Mouse (Mus musculus): ENCODE measurements at regions not wholly inside any gene's neighbourhood (a gene's known extent, or its start where the extent isn't known, plus 50 kb on each side); places are given as distances from the start of the nearest gene placed in this dataset.

DNA sequence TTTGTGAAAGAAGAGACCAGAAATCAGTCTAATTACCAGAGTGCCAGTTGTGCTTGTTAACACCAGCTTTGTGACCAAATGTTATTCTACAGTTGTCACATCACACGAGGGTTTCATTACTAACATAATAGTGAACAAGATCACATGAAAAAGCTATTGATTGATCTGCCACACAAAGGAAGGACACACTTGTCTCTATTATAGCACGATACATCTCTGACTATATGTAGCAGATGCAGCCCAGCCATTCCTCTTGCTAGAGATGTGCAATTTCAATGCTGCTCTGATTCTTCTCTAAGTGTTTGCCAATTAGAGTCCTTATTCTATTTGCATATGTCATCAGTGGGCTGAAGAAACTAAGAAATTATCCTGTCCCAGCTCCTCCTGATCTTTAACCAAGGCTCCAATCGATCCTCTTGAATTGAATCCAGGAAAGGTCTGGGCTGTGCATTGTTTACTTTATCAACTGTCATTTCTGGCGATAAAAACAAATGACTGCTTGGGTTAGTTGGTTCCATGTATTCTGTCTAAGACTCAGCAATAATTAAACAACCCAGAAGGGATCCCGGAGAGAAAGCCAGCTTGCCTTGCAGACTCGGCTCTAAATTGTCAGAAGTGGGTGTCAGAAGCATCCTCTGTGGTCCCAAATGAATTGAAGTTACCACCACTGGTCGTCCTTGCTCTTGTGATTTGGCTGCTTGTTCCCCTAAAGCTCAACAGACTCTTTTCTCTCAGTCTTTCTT is 551.7 kb upstream of the Ptbp2 start:
- TF ChIP-seq CTCF (IDR thresholded peaks at IDR 0.05; ENCODE audit: low read depth) (no peak), EP300 (IDR thresholded peaks at IDR 0.05; ENCODE audit: low read depth) (no peak)
